Mouse (Mus musculus) ES-E14 (cell line): ENCODE results near the gene Olfr691.

ENCODE experiments used
- CHD2 ChIP-seq: IDR thresholded peaks from 2 replicates; pipeline ENCODE4 v1.6.1; 2014; ENCODE audit warnings: mild to moderate bottlenecking, low read depth, low read length, inconsistent platforms
- HCFC1 ChIP-seq: IDR thresholded peaks from 2 replicates; pipeline ENCODE4 v1.6.1; 2012; ENCODE audit warnings: low read length, inconsistent platforms, borderline replicate concordance; ENCODE audit not compliant: insufficient read depth
- ZNF384 ChIP-seq: IDR thresholded peaks from 2 replicates; pipeline ENCODE4 v1.6.1; 2012; ENCODE audit warnings: low read depth, low read length, inconsistent platforms

DNA sequence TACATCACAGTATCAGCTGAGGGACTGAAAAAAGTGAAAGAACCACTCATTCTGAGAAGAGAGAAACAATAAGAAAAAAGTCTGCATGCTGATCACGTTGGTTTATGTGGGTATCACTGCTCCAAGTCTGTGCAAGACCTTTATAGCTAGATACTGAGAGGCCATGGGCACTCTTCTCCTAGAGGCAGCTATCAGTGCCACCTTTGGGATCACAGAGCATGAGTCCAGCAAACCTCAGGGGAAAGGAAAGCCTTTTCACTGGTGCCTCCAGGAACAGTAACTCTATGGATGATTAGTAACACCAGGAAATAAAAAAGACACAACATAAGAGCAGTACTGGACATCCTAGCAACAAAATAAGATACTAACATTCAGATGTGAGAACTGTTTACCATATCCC is at the start of gene Olfr691:
- no peak for TF ChIP-seq ZNF384
- no peak for TF ChIP-seq HCFC1
- TF ChIP-seq CHD2, result no peak
